Mouse (Mus musculus): ENCODE measurements around the gene Aes. TPM values are rescaled to one million over a fixed set of nuclear protein-coding genes. Genes with fewer than 3 reads are reported as not detected.

Gene Aes
- polyA plus RNA-seq, 1 experiment from 2014 or later: 683 TPM

DNA sequence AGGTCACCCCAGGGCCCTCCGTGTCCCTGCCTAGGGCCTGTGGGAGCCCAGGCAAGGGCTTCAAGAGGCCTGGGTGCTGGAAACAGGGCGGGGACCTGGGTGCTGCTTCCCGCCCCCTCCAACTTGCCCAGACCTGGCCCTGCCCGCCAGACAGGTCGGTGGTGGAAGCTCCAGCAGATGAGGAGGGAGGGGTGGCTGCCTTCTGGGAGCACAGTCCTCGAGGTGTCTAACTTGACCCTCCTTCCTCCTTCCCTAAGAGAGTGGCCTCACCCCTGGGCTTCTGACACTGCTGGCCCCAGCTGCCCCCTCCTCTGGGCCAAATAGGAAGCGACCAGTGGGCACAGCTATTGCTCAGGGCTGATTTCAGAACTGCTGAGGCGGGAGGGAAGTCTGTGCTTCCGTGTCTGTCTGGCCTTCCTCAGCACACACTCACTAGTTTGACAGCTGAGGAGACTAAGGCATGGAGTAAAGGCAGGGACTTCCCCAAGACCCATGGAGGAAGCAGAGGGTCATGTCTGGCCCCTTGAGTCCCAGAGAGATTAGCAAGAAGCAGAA, 35.2 kb upstream of the Aes start, which contains the start of gene Gna15:
Gna15 (minus strand) TSS at position 175 of the 555 bp plus-strand sequence.
- Histone ChIP-seq H3K27me3 (replicated peaks; ENCODE audit: control insufficient read depth, insufficient read depth, low read length) (peaks cover 3% of the 10 kb centered on the region; the same call in 1 of the 2 replicates), H3K4me2 (ENCODE audit: low read length) (no peak within 1 kb of the TSS), H3K36me3 (ENCODE audit: control insufficient read depth, insufficient read depth) (no peaks in the 10 kb centered on the region), H3K4me3 (replicated peaks; ENCODE audit: low read length) (no peak within 1 kb of the TSS), H3K9me3 (ENCODE audit: control insufficient read depth, low read length) (no peaks in the 10 kb centered on the region), H3K4me1 (replicated peaks; ENCODE audit: control insufficient read depth, insufficient read depth, low read length) (no peaks in the 10 kb centered on the region), H3K9ac (replicated peaks; ENCODE audit: low read depth, low read length) (no peak within 1 kb of the TSS), H3K27ac (ENCODE audit: low read length) (no peak within 1 kb of the TSS)
- WGBS: 24% methylated on average over 9 of the region's 9 CpGs
- ATAC-seq: no peak

DNA sequence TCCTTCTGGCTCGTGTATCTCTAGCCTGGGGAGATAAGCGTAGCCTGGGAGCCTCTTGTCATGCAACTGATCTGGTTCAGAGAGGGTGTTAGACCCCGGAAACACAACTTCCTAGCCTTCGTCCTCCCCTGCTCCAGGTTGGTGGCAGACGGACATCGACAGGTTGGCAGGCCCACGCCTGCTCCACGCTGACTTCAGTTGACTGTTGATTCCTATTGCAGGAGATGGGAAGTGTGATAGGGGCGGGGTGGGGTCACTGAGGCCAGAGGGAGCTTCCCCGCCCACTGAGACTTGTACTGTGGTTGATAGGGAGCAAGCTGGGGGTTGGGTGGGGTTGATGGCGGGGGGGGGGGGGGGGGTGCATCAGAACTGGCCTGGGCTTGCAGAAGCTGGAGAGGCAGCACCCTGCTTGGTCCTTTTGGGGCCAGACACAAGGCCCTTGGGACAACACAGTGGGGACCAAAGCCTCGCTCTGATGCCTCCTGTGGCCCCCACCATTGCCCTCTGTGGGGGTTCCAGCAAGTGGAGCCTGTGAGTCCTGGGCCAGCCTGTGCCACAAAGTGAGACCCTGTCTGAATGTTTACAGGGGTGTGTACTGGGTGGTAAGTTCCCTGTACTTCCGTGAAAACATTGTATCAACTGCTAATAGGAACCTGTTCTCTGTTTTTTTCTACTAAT, 34.1 kb upstream of the Aes start:
- ATAC-seq: no peak
- Histone ChIP-seq H3K36me3 (ENCODE audit: control insufficient read depth, insufficient read depth) (peaks cover 7% of the 10 kb centered on the region), H3K27me3 (replicated peaks; ENCODE audit: control insufficient read depth, insufficient read depth, low read length) (peaks cover 3% of the 10 kb centered on the region; the same call in 1 of the 2 replicates), H3K4me1 (replicated peaks; ENCODE audit: control insufficient read depth, insufficient read depth, low read length) (no peaks in the 10 kb centered on the region), H3K4me3 (replicated peaks; ENCODE audit: low read length) (no peak overlapping the region), H3K9ac (replicated peaks; ENCODE audit: low read depth, low read length) (no peak overlapping the region), H3K27ac (ENCODE audit: low read length) (no peak overlapping the region), H3K4me2 (ENCODE audit: low read length) (no peak overlapping the region), H3K9me3 (ENCODE audit: control insufficient read depth, low read length) (no peaks in the 10 kb centered on the region)
- 71% methylated on average over 12 of the region's 13 CpGs for WGBS

- Histone ChIP-seq H3K4me3 (replicated peaks; ENCODE audit: low read length) (no peak overlapping the region), H3K9ac (replicated peaks; ENCODE audit: low read depth, low read length) (no peak overlapping the region), H3K27me3 (replicated peaks; ENCODE audit: control insufficient read depth, insufficient read depth, low read length) (peaks cover 3% of the 10 kb centered on the region; the same call in 1 of the 2 replicates), H3K4me2 (ENCODE audit: low read length) (no peak overlapping the region), H3K4me1 (replicated peaks; ENCODE audit: control insufficient read depth, insufficient read depth, low read length) (no peaks in the 10 kb centered on the region), H3K27ac (ENCODE audit: low read length) (no peak overlapping the region), H3K36me3 (ENCODE audit: control insufficient read depth, insufficient read depth) (peaks cover 13% of the 10 kb centered on the region), H3K9me3 (ENCODE audit: control insufficient read depth, low read length) (no peaks in the 10 kb centered on the region)
- ATAC-seq: no peak
- WGBS: 18% methylated on average over 14 of the region's 14 CpGs
Measured at GRCm38 (mm10) chr10:81526779-81527178, 32.5 kb upstream of the Aes start.

GRCm38 (mm10) chr10:81534826-81535225, 24.5 kb upstream of the Aes start:
- Histone ChIP-seq H3K4me2 (ENCODE audit: low read length) (no peak overlapping the region), H3K27me3 (replicated peaks; ENCODE audit: control insufficient read depth, insufficient read depth, low read length) (no peaks in the 10 kb centered on the region), H3K4me3 (replicated peaks; ENCODE audit: low read length) (no peak overlapping the region), H3K4me1 (replicated peaks; ENCODE audit: control insufficient read depth, insufficient read depth, low read length) (no peaks in the 10 kb centered on the region), H3K9ac (replicated peaks; ENCODE audit: low read depth, low read length) (no peak overlapping the region), H3K9me3 (ENCODE audit: control insufficient read depth, low read length) (no peaks in the 10 kb centered on the region), H3K27ac (ENCODE audit: low read length) (no peak overlapping the region), H3K36me3 (ENCODE audit: control insufficient read depth, insufficient read depth) (peaks cover 13% of the 10 kb centered on the region; the same call in 1 of the 2 replicates)
- no peak for ATAC-seq
- 61% methylated on average over 16 of the region's 16 CpGs for WGBS

GRCm38 (mm10) chr10:81536734-81537133, 22.6 kb upstream of the Aes start:
- H3K4me2 ChIP-seq (ENCODE audit: low read length): no peak overlapping the region
- H3K9me3 ChIP-seq (ENCODE audit: control insufficient read depth, low read length): no peaks in the 10 kb centered on the region
- 0 out of 2 replicates have a peak, but pooled peaks cover 4% of the 10 kb centered on the region for H3K36me3 ChIP-seq (ENCODE audit: control insufficient read depth, insufficient read depth)
- H3K27me3 ChIP-seq (replicated peaks; ENCODE audit: control insufficient read depth, insufficient read depth, low read length): no peaks in the 10 kb centered on the region
- H3K4me3 ChIP-seq (replicated peaks; ENCODE audit: low read length): no peak overlapping the region
- no peak overlapping the region for H3K27ac ChIP-seq (ENCODE audit: low read length)
- H3K9ac ChIP-seq (replicated peaks; ENCODE audit: low read depth, low read length): no peak overlapping the region
- H3K4me1 ChIP-seq (replicated peaks; ENCODE audit: control insufficient read depth, insufficient read depth, low read length): no peaks in the 10 kb centered on the region
- 80% methylated on average over 6 of the region's 6 CpGs for WGBS
- no peak for ATAC-seq

- H3K36me3 ChIP-seq (ENCODE audit: control insufficient read depth, insufficient read depth): 0 out of 2 replicates have a peak, but pooled peaks cover 3% of the 10 kb centered on the region
- H3K27ac ChIP-seq (ENCODE audit: low read length): no peak overlapping the region
- H3K9ac ChIP-seq (replicated peaks; ENCODE audit: low read depth, low read length): no peak overlapping the region
- 92% methylated on average over 2 of the region's 2 CpGs for WGBS
- ATAC-seq: no peak
- H3K4me1 ChIP-seq (replicated peaks; ENCODE audit: control insufficient read depth, insufficient read depth, low read length): peaks cover under 1% of the 10 kb centered on the region
- H3K9me3 ChIP-seq (ENCODE audit: control insufficient read depth, low read length): no peaks in the 10 kb centered on the region
- no peak overlapping the region for H3K4me2 ChIP-seq (ENCODE audit: low read length)
- H3K27me3 ChIP-seq (replicated peaks; ENCODE audit: control insufficient read depth, insufficient read depth, low read length): no peaks in the 10 kb centered on the region
- H3K4me3 ChIP-seq (replicated peaks; ENCODE audit: low read length): no peak overlapping the region
Measured at GRCm38 (mm10) chr10:81537429-81537828, 21.9 kb upstream of the Aes start.

DNA sequence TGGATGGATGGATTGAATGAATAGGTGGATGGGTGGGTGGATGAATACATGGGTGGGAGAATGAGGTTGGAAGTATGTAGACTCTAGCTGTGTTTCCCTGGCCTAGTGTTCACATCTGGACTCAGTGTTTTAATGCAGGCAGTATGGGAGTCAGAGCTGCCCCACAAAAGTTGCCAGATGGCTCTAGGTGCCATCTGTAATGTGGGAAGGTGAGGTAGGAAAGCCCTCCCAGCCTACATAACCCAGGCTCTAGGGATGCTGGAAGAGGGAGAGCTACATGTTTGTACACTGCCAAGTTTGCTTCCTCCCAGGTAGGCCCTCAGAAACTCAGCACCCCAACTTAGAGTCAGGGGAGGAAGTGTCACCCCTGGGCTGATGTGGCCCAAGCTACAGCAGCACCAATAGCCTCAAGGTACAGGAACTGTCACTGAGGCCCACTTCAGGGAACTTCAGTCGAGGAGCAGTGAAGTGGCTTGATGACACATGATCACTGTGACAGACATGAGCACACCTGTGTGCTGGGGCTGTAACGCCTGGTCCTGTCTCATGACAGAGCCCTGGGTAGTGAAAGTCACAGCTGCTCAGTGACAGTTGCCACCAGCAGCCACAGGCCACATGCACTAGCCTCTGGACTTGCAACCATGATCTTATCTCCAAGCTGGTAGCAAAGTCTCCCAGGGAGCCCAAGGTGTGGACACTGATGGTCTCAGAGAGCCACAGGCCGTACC, 20.8 kb upstream of the Aes start:
- H3K36me3 ChIP-seq (ENCODE audit: control insufficient read depth, insufficient read depth): no peaks in the 10 kb centered on the region
- H3K4me3 ChIP-seq (replicated peaks; ENCODE audit: low read length): no peak overlapping the region
- peaks cover 11% of the 10 kb centered on the region for H3K4me1 ChIP-seq (replicated peaks; ENCODE audit: control insufficient read depth, insufficient read depth, low read length)
- no peaks in the 10 kb centered on the region for H3K9me3 ChIP-seq (ENCODE audit: control insufficient read depth, low read length)
- 93% methylated on average over 3 of the region's 3 CpGs for WGBS
- H3K27ac ChIP-seq (ENCODE audit: low read length): no peak overlapping the region
- no peak for ATAC-seq
- no peaks in the 10 kb centered on the region for H3K27me3 ChIP-seq (replicated peaks; ENCODE audit: control insufficient read depth, insufficient read depth, low read length)
- H3K9ac ChIP-seq (replicated peaks; ENCODE audit: low read depth, low read length): no peak overlapping the region
- no peak overlapping the region for H3K4me2 ChIP-seq (ENCODE audit: low read length)

- ATAC-seq: no peak
Measured at GRCm38 (mm10) chr10:81541363-81541762, 17.9 kb upstream of the Aes start.

GRCm38 (mm10) chr10:81541803-81542202, 17.5 kb upstream of the Aes start:
- Histone ChIP-seq H3K4me2 (ENCODE audit: low read length) (no peak overlapping the region), H3K36me3 (ENCODE audit: control insufficient read depth, insufficient read depth) (no peaks in the 10 kb centered on the region), H3K27me3 (replicated peaks; ENCODE audit: control insufficient read depth, insufficient read depth, low read length) (no peaks in the 10 kb centered on the region), H3K4me3 (replicated peaks; ENCODE audit: low read length) (no peak overlapping the region), H3K9me3 (ENCODE audit: control insufficient read depth, low read length) (no peaks in the 10 kb centered on the region), H3K4me1 (replicated peaks; ENCODE audit: control insufficient read depth, insufficient read depth, low read length) (peaks cover 24% of the 10 kb centered on the region), H3K9ac (replicated peaks; ENCODE audit: low read depth, low read length) (no peak overlapping the region), H3K27ac (ENCODE audit: low read length) (no peak overlapping the region)
- 83% methylated on average over 10 of the region's 10 CpGs for whole genome bisulfite sequencing
- no peak for ATAC-seq

More at GRCm38 (mm10) chr10:81541363-81541762, 17.9 kb upstream of the Aes start:
- Histone ChIP-seq H3K4me2 (ENCODE audit: low read length) (no peak overlapping the region), H3K4me3 (replicated peaks; ENCODE audit: low read length) (no peak overlapping the region), H3K9ac (replicated peaks; ENCODE audit: low read depth, low read length) (no peak overlapping the region), H3K9me3 (ENCODE audit: control insufficient read depth, low read length) (no peaks in the 10 kb centered on the region), H3K36me3 (ENCODE audit: control insufficient read depth, insufficient read depth) (no peaks in the 10 kb centered on the region), H3K27ac (ENCODE audit: low read length) (no peak overlapping the region), H3K27me3 (replicated peaks; ENCODE audit: control insufficient read depth, insufficient read depth, low read length) (no peaks in the 10 kb centered on the region), H3K4me1 (replicated peaks; ENCODE audit: control insufficient read depth, insufficient read depth, low read length) (peaks cover 24% of the 10 kb centered on the region)
- WGBS: 87% methylated on average over 5 of the region's 5 CpGs

Data from forebrain, embryonic 16.5 days (tissue).